Mouse (Mus musculus): Measurements from ENCODE around the gene Rasl12.

Gene Rasl12

DNA sequence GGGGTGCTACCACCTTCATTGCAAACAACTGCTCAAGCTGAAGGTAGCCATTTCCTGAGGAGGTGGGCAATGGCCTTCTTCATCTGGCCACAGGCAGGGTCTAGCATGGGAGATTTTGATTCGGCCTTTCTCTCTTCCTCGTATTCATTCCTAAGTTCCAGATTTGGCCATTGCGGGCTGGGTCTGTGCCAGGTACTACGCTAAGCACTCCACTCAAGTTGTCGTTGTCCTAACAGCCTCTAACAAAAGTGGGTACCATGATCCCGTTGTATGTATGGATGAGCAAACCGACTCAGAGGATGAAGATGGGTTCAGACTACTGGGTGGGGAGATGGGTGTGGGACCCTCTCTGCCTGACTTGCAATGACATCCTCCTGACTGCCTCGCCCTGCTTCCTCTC, 12.1 kb downstream of the Rasl12 start:
- H3K27me3 ChIP-seq (ENCODE audit: control insufficient read depth, insufficient read depth, low read length, poor library complexity, severe bottlenecking) = no peaks in the 10 kb centered on the region
- DNase-seq (ENCODE audit: low read depth, low spot score) = no peak
- no peaks in the 10 kb centered on the region for H3K36me3 ChIP-seq (ENCODE audit: control insufficient read depth, insufficient read depth, low read length, poor library complexity, severe bottlenecking)

DNA sequence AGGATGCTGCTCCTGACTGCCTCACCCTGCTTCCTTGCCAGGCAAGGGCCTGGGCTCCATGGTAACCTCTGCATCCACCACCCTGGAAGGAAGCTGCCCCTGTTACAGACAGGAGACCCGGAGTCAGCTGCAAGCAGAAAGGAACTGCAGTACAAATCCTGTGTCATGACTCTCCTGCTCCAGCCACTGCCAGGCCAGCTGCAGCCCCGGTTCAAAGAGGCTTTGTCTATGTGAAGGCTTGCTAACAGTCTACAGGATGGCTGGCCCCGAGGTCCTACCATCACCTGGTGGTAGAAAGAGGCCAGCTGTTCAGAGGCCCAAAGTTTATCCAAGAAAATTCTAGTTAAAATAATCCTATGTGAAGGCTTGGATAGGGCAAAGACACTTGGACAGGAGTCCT, 13.0 kb downstream of the Rasl12 start:
- H3K36me3 ChIP-seq (ENCODE audit: control insufficient read depth, insufficient read depth, low read length, poor library complexity, severe bottlenecking) = no peaks in the 10 kb centered on the region
- DNase-seq (ENCODE audit: low read depth, low spot score) = no peak
- H3K27me3 ChIP-seq (ENCODE audit: control insufficient read depth, insufficient read depth, low read length, poor library complexity, severe bottlenecking) = no peaks in the 10 kb centered on the region

DNA sequence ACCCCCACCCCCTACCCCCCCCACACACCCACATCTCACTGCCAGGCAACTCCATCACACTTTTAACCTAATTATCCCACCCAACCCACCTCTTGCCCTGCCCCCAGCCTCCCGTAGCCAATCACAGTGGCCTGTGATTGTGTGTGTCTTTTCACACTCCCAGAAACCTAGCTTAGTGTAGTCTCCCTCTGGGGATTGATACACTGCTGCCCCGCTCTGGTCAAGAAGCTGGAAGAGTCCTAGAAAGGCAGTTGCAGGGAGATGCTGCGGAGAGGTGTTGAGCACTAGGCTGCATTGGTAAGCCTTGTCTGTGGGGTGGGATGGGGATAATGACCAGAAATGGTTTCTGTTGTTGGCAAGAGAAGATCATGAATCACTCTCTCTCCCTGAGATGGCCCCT, 19.4 kb downstream of the Rasl12 start:
- Histone ChIP-seq H3K27me3 (ENCODE audit: control insufficient read depth, insufficient read depth, low read length, poor library complexity, severe bottlenecking) (no peaks in the 10 kb centered on the region), H3K36me3 (ENCODE audit: control insufficient read depth, insufficient read depth, low read length, poor library complexity, severe bottlenecking) (no peaks in the 10 kb centered on the region)
- DNase-seq (ENCODE audit: low read depth, low spot score) = no peak

DNA sequence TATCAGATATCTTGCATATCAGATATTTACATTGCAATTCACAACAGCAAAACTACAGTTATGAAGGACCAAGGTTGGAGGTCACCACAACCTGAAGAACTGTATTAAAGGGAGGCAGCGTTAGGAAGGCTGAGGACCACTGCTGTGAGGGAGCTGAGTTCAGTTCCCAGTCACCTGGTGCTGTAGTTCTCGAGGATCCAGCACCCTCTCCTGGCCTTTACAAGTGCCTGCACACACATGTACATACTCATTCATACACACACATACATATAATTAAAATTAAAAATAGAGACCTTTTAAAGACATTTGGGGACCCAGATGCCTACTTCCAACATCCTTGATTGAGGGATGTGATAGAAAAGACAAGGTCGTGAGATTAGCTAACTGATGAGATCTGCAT, 21.3 kb downstream of the Rasl12 start:
- Histone ChIP-seq H3K27me3 (ENCODE audit: control insufficient read depth, insufficient read depth, low read length, poor library complexity, severe bottlenecking) (no peaks in the 10 kb centered on the region), H3K36me3 (ENCODE audit: control insufficient read depth, insufficient read depth, low read length, poor library complexity, severe bottlenecking) (no peaks in the 10 kb centered on the region)
- no peak for DNase-seq (ENCODE audit: low read depth, low spot score)

DNA sequence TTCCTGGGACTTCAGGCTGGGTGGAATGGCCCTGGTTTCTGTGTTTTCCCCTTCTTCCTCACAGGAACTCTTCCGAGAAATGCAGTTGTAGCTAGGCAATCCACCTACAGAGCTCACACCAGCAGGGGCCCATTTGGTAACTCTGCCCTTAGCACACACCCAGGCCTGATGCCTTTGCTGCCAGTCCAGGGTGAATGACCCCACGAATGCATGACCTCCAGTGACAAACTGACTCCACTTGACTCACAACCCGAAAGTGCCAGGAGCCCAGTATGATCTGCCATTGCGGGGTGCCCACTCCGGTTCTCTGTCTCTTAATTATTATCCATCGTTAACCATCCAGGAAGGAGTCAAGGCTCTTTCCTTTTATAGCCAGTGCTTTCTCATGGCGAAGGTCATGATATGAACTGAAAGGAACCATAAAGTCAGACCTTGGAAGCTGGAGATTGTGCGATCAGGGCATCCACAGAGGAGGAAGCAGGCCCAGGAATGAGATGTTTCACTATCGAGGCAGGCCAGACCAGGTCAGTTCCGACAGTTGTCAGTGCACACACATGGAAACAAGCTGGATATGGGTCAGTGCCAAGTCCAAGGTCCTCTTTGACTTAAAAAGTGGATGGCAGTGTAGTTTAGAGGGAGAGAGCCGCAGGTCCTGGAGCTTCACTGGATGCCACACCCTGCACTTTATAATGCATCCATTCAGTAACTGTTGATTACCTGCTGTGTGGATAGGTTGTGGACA, 24.6 kb downstream of the Rasl12 start, which contains the start of gene Slc51b:
TSS of gene Slc51b (minus strand) at position 196 of the 742 bp plus-strand sequence.
- DNase-seq (ENCODE audit: low read depth, low spot score) = no peak
- no peaks in the 10 kb centered on the region for H3K36me3 ChIP-seq (ENCODE audit: control insufficient read depth, insufficient read depth, low read length, poor library complexity, severe bottlenecking)

DNA sequence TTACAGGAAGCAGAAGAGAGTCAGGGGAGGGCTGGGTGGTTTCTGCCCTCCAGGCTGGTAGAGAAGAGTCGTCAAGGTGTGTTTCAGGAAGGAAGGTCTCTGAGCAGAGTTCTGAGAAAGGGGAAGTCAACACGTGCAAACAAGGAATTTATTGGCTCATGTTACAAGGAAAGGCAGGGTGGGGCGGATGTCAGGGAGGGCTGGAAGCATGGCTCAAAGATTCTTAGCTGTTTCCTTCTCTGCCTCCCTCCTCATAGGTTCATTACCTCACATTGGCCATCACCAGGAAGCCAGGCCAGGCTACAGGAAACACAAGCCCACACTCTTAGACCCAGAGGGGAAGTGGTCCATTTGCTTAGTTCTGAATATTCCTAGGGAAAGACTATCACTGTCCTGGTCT, 26.1 kb downstream of the Rasl12 start:
- no peaks in the 10 kb centered on the region for H3K27me3 ChIP-seq (ENCODE audit: control insufficient read depth, insufficient read depth, low read length, poor library complexity, severe bottlenecking)
- peak; percentile 22 for DNase-seq (ENCODE audit: low read depth, low spot score)
- no peaks in the 10 kb centered on the region for H3K36me3 ChIP-seq (ENCODE audit: control insufficient read depth, insufficient read depth, low read length, poor library complexity, severe bottlenecking)

More for the DNA sequence above, 24.6 kb downstream of the Rasl12 start, which contains the start of gene Slc51b:
- H3K27me3 ChIP-seq (ENCODE audit: control insufficient read depth, insufficient read depth, low read length, poor library complexity, severe bottlenecking) = no peaks in the 10 kb centered on the region

DNA sequence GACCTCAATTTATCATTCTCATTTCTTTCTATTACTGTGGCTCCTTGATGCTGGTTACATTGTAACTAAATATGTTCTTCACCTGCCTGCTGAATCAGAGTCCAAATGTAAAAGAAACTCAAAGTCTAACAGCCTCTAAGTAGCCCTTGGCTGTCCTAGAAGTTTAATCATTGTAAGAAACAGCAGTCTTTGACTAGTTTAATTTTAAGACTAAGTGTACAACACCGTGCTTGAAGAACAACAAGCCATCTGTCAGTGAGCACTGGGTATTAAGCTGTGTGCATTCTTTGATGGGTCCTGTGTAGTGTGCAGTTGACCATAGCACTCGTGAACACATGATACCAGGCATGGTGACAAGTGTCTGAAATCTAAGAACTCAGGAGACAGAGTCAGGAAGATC, 29.2 kb downstream of the Rasl12 start:
- DNase-seq (ENCODE audit: low read depth, low spot score) = no peak
- H3K27me3 ChIP-seq (ENCODE audit: control insufficient read depth, insufficient read depth, low read length, poor library complexity, severe bottlenecking) = no peaks in the 10 kb centered on the region
- H3K36me3 ChIP-seq (ENCODE audit: control insufficient read depth, insufficient read depth, low read length, poor library complexity, severe bottlenecking) = no peaks in the 10 kb centered on the region

DNA sequence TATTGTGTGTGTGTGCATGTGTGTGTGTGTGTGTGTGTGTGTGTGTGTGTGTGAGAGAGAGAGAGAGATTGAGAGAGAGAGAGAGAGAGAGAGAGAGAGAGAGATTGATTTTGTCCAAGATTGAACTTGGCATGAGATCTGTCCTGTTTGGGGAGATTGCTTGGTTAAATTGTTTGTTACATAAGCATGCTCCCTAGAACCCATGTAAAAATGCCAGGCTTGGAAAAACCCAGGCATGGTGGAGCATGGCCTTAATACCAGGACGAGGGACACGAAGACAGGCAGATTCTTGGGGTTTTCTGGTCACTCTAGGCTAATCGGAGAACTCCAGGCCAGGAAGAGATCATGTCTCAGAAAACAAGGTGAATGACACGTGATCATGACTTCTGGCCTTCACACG, 29.7 kb downstream of the Rasl12 start:
- DNase-seq (ENCODE audit: low read depth, low spot score) = no peak
- H3K36me3 ChIP-seq (ENCODE audit: control insufficient read depth, insufficient read depth, low read length, poor library complexity, severe bottlenecking) = no peaks in the 10 kb centered on the region

DNA sequence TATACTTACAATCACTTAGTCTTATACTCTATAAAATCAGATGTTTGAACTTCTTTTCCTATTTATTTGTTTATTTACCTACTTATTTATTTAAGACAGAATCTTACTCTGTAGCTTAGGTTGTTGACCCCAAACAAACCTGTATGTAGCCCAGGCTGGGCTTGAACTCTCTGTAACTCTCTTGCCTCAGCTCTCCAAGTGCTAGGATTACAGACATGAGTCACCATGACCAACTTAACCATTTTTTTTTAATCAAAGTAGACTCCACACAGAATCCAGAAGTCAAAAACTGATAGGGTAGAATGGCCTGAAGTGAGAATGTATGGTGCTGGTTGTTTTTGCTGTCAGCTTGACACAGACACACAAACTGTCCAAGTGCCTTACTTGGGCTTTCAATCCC, 32.1 kb downstream of the Rasl12 start:
- no peak for DNase-seq (ENCODE audit: low read depth, low spot score)
- Histone ChIP-seq H3K36me3 (ENCODE audit: control insufficient read depth, insufficient read depth, low read length, poor library complexity, severe bottlenecking) (no peaks in the 10 kb centered on the region), H3K27me3 (ENCODE audit: control insufficient read depth, insufficient read depth, low read length, poor library complexity, severe bottlenecking) (no peaks in the 10 kb centered on the region)

More for the DNA sequence above, 29.7 kb downstream of the Rasl12 start:
- no peaks in the 10 kb centered on the region for H3K27me3 ChIP-seq (ENCODE audit: control insufficient read depth, insufficient read depth, low read length, poor library complexity, severe bottlenecking)

DNA sequence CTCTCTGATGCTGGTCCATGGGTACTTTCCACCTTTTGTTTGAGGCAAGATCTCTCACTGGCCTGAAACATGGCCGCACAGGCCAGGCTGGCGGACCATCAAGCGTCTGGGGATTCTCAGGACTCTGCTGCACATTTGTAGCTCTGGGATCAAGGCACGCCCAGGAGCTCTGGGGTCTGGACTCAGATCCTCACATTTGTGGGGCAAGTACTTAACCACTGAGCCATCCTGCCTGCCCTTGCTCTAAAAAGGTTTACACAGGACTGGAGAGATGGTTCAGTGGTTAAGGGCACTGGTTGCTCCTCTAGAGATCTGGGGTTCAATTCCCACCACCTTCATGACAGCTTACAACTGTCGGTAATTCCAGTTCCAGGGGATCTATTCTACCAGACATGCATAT, 32.6 kb downstream of the Rasl12 start:
- Histone ChIP-seq H3K36me3 (ENCODE audit: control insufficient read depth, insufficient read depth, low read length, poor library complexity, severe bottlenecking) (no peaks in the 10 kb centered on the region), H3K27me3 (ENCODE audit: control insufficient read depth, insufficient read depth, low read length, poor library complexity, severe bottlenecking) (no peaks in the 10 kb centered on the region)
- DNase-seq (ENCODE audit: low read depth, low spot score) = no peak

DNA sequence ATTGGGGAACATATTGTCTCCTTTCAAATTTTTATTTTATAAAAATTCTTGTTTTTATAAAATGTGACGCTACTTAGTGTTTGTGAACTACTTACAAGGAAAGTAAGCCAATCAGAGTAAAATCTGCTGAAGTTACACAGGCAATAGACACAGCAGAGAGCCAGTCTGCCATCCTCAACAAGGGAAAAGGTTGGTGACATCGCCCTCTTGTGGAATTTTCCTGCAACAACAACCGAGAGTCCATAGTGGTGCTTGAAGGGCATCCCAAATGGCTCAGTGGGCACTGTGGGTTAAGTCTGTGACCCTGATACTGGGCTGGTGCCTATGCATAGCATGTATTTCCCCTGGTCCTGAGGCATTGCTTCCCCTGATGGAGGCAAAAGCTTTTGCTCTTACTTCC, 33.9 kb downstream of the Rasl12 start:
- H3K27me3 ChIP-seq (ENCODE audit: control insufficient read depth, insufficient read depth, low read length, poor library complexity, severe bottlenecking) = no peaks in the 10 kb centered on the region
- DNase-seq (ENCODE audit: low read depth, low spot score) = peak; percentile 87
- H3K36me3 ChIP-seq (ENCODE audit: control insufficient read depth, insufficient read depth, low read length, poor library complexity, severe bottlenecking) = no peaks in the 10 kb centered on the region

DNA sequence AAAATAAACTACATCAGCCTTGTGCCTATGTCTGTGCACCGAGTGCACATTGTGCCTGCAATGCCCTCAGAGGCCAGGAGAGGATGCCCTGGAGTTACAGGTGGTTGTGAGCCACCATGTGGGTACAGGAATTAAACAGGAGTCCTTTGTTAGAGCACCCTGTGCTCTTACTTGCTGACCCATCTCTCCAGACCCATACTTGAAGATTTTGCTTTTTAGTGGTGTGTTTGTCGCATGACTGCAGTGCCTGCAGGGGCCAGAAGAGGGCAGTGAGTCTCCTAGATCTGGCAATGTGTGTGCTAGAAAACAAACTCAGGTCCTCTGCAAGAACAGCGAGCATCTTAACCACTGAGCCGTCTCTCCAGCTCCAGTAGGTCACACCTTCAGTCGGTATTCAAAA, 35.8 kb downstream of the Rasl12 start:
- H3K36me3 ChIP-seq (ENCODE audit: control insufficient read depth, insufficient read depth, low read length, poor library complexity, severe bottlenecking) = no peaks in the 10 kb centered on the region
- DNase-seq (ENCODE audit: low read depth, low spot score) = peak; percentile 64

DNA sequence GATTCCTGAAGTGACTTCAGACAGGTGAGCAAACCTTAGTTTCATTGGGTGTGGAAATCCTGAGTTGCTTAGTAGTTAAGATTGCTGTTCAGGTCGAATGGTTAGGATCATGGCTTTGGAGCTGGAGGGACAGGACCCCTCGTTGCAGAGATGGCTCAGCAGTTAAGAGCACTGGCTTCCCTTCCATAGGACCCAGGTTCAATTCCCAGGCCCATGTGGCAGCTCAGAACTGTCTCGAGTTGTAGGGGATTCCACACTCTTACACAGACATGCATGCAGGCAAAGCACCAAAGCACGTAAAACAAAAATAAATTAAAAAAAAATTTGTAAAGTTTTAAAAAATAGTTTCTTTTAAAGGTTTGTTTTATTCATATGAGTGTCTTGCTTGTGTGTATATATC, 36.9 kb downstream of the Rasl12 start:
- DNase-seq (ENCODE audit: low read depth, low spot score) = peak; percentile 9
- Histone ChIP-seq H3K36me3 (ENCODE audit: control insufficient read depth, insufficient read depth, low read length, poor library complexity, severe bottlenecking) (no peaks in the 10 kb centered on the region), H3K27me3 (ENCODE audit: control insufficient read depth, insufficient read depth, low read length, poor library complexity, severe bottlenecking) (no peaks in the 10 kb centered on the region)

More for the DNA sequence above, 35.8 kb downstream of the Rasl12 start:
- no peaks in the 10 kb centered on the region for H3K27me3 ChIP-seq (ENCODE audit: control insufficient read depth, insufficient read depth, low read length, poor library complexity, severe bottlenecking)

DNA sequence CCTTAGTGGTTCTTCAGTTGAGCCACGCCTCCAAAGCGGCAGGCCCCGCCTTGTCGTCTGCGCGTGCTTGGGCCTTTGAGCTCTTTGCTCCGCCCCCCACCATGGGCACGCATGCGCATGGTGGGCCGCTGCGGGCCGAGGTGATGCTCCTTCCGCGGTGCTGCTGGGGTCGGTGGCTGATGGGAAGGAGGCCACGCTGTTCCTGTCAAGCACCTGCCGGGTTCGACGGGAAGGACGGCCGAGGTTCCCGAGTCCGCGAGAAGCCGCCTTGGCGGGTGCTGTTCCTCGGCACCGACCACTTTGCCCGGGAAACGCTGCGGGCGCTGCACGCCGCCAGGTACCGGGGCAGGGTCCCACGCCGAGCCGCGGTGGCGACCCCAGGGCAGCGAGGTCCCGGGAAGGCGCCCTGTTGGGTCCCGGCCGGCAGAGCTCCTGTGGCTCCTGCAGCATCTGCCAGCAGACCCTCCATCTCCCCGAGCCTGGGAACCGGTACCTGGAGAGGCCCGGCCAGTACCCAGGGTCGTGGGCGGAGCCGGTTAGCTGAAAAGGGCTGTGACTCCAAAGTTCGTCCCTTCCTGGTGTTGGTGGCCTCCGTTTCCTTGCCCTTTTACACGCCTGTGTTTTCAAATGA, 37.5 kb downstream of the Rasl12 start, which contains the start of gene Mtfmt:
TSS of gene Mtfmt (plus strand) at position 112 of the 631 bp plus-strand sequence.
- H3K36me3 ChIP-seq (ENCODE audit: control insufficient read depth, insufficient read depth, low read length, poor library complexity, severe bottlenecking) = no peaks in the 10 kb centered on the region
- H3K27me3 ChIP-seq (ENCODE audit: control insufficient read depth, insufficient read depth, low read length, poor library complexity, severe bottlenecking) = no peaks in the 10 kb centered on the region
- DNase-seq (ENCODE audit: low read depth, low spot score) = peak; percentile 97

DNA sequence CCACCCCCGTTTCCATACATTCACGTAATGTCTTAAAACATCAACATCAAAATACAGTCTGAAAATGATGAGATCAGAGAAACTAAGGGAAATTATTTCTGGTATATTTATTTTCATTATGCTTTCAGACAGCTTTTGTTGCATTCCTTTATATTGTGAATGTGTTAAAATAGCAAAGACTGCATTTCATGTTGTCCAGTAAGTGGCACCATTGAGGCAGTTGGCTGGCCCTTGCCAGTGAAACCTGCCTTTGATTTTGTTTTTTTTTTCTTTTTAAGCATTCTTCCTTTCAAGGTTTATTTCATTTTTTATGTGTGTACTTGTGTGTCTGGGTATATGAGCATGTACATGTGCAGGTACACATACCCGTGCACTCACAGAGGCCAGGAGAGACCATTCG, 46.4 kb downstream of the Rasl12 start:
- no peak for DNase-seq (ENCODE audit: low read depth, low spot score)
- Histone ChIP-seq H3K27me3 (ENCODE audit: control insufficient read depth, insufficient read depth, low read length, poor library complexity, severe bottlenecking) (no peaks in the 10 kb centered on the region), H3K36me3 (ENCODE audit: control insufficient read depth, insufficient read depth, low read length, poor library complexity, severe bottlenecking) (peaks cover 8% of the 10 kb centered on the region; the same call in 1 of the 2 replicates)
